Mouse (Mus musculus) brown adipose tissue, adult 24 weeks (tissue): Measurements from ENCODE around the gene Zic2. TPM values are rescaled to one million over a fixed set of nuclear protein-coding genes. Genes with fewer than 3 reads are reported as not detected.
A peak's percentile ranks its signal among the peaks of the same experiment; 100 is the strongest.
"Not testable (repeated sequence)": the region's sequence is repeated elsewhere in the genome, so short reads cannot be mapped to it uniquely, and the experiment has no call there.

ENCODE experiments used
- H3K27ac ChIP-seq: fragments of 200-500 bp; replicated peaks from 2 replicates; pipeline ENCODE4 v1.5.1; 2012; ENCODE audit warnings: low read depth, mild to moderate bottlenecking, low read length
- H3K4me1 ChIP-seq: fragments of 200-500 bp; 2 replicates; pipeline ENCODE4 v1.6.1; 2012; ENCODE audit warnings: low read length, mixed read lengths; ENCODE audit not compliant: control insufficient read depth, insufficient read depth, insufficient read length
- H3K4me3 ChIP-seq: fragments of 200-500 bp; 2 replicates; pipeline ENCODE4 v1.5.1; 2012; ENCODE audit warnings: low read depth, mild to moderate bottlenecking, low read length, moderate library complexity; ENCODE audit not compliant: insufficient read depth
- polyA plus RNA-seq: library from polyadenylated mRNA; stranded (reverse); fragments of >200 nt; gene quantifications from 2 replicates; pipeline ENCODE4 v1.2.4, GENCODE M21; 2012; ENCODE audit not compliant: missing spikeins, insufficient read depth, insufficient read length

Gene Zic2
- polyA plus RNA-seq, 1 experiment = not detected

DNA sequence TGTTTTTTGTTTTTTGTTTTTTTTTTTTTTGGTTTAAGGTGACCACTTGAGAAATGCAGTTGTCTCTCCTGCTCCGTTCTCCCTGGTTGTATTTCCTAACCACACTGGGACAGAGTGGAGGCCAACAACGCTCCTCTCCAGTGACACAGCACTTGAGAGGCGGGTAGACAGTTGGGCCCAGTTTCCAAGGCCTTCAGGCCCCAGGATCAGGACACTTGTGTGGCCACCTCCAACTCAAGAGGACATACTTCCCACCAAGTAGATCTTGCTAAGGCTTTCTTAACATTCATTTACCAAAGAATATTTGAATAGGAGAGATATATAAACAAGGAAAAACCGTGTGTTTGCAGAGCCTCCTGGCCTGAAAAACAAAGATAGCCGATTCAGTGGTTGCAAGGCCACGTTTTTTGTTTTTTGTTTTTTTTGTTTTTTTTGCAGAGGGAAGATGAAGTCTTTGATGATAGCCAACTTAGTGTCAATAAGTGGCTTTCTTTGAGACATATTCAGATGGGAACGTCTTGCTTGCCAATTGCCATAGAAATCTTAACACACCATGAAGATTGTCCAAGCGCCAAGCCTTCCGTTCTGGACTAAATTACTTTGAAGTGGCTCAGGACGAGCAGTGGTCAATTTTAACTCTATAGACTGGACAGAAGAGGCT is 20.2 kb upstream of the Zic2 start:
- Histone ChIP-seq H3K4me3 (no peak overlapping the region), H3K27ac (no peak overlapping the region), H3K4me1 (no peaks in the 10 kb centered on the region)

GRCm38 (mm10) chr14:122455562-122455958 is 19.7 kb upstream of the Zic2 start:
- H3K4me3 ChIP-seq = no peak overlapping the region
- H3K4me1 ChIP-seq = no peaks in the 10 kb centered on the region

DNA sequence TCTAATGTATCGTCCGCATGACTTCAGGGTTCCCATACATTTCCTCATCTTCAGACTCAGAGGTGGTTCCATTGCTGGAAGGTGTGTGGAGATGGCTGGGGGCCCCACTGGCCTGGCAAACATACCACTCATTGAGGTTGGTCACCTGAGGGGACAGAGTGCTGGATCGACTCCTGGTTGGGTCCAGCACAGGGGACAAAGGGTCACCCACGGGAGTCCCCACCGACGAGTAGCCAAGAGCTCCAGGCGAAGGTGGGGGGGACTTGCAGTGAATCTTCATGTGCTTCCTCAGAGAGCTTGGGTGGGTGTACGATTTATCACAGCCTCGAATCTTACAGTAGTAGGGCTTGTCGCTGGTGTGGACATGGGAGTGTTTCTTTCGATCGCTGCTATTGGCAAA is 15.9 kb upstream of the Zic2 start:
- H3K4me1 ChIP-seq, H3K4me3 ChIP-seq, H3K27ac ChIP-seq: not testable (repeated sequence)

More at GRCm38 (mm10) chr14:122455562-122455958, 19.7 kb upstream of the Zic2 start:
- no peak overlapping the region for H3K27ac ChIP-seq

DNA sequence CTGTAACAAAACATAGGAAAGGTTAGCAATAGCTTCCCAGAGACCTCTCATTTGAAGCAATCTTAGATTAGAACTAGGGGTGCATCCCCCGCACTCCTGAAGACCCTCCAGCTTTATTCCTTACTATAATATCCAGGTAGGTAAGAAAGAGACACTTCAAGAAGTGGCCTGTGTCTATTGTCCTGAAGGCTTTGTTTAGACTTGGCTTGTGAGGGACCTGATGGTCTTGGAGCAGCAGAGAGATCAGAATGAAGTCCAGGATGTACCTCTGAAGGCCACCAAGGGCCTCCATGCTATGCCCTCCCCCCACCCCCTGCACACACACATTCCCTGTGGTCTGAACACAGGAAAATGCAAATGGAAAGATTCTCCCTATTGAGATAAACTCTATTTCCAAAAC is 15.5 kb upstream of the Zic2 start:
- Histone ChIP-seq H3K4me1 (no peaks in the 10 kb centered on the region; the same call in 1 of the 2 replicates), H3K27ac (no peak overlapping the region), H3K4me3 (no peak overlapping the region)

DNA sequence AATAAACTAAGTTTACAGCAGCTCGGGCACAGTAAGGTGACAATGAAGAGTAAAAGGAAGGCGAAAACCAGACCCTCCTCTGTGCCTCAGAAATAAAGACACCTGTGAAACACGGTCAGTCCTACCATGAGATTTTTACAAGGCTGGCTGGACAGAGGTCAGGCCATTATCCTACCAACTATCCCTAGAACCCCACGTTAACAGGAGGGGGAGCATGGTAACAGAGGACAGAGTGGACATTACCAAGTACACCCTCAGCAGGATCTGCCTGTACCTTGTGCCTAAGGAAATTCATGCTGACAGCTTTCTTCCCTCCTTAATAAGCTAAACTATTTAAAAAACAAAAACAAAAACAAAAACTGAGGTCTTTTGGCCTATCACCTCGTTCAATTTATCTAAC is 15.0 kb upstream of the Zic2 start:
- Histone ChIP-seq H3K27ac (no peak overlapping the region), H3K4me3 (no peak overlapping the region), H3K4me1 (peaks cover under 1% of the 10 kb centered on the region)

DNA sequence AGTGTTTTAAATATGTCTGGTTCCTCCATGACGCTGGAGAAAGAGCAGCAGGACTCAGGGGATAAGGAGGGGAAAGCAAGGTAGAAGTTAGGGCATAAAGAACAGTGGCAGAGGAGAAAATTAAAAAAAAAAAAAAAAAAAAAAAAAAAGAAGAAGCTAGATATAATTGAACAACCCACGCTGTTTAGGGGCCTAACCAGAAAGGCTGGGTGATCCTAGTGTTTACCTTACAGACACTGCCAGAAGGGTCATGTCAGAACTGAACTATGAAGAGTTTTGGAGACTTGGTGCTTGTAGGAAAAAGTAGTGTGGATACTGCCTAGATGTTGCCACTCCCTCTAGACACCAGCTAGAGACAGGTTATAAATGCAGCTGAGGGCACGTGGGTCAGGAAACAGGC is 13.7 kb upstream of the Zic2 start:
- no peak overlapping the region for H3K4me3 ChIP-seq
- H3K4me1 ChIP-seq = peaks cover 4% of the 10 kb centered on the region
- no peak overlapping the region for H3K27ac ChIP-seq

GRCm38 (mm10) chr14:122461966-122462365 is 13.3 kb upstream of the Zic2 start:
- H3K27ac ChIP-seq = no peak overlapping the region
- no peak overlapping the region for H3K4me3 ChIP-seq
- peaks cover 4% of the 10 kb centered on the region for H3K4me1 ChIP-seq

DNA sequence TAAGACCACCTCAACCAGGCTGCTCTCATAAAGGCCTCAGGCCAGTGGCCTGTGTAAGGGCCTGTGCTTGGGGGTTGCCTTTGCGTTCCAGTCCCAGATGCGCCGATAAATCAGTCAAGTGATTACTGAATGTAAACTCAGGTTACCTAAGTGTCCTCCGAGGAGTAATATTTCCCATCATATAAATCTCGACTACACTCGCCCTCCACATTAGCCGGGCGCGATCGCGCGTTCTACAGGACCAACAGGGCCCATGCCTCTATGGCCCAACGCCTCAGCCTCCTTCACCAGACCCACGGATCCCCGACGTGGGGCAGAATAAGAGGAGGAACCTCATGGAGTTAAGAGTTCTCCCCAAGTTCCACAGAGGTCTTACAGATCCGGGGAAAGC is 12.6 kb upstream of the Zic2 start:
- no peak overlapping the region for H3K27ac ChIP-seq
- peaks cover 4% of the 10 kb centered on the region for H3K4me1 ChIP-seq
- H3K4me3 ChIP-seq = no peak overlapping the region

- Histone ChIP-seq H3K27ac (no peak overlapping the region), H3K4me1 (peaks cover 4% of the 10 kb centered on the region), H3K4me3 (peak overlapping the region; percentile 55)
Observed at GRCm38 (mm10) chr14:122463080-122463691, 12.0 kb upstream of the Zic2 start.

- H3K4me3 ChIP-seq = peak overlapping the region; percentile 55
- H3K27ac ChIP-seq, H3K4me1 ChIP-seq: not testable (repeated sequence)
Observed at GRCm38 (mm10) chr14:122463734-122464341, 11.4 kb upstream of the Zic2 start.

DNA sequence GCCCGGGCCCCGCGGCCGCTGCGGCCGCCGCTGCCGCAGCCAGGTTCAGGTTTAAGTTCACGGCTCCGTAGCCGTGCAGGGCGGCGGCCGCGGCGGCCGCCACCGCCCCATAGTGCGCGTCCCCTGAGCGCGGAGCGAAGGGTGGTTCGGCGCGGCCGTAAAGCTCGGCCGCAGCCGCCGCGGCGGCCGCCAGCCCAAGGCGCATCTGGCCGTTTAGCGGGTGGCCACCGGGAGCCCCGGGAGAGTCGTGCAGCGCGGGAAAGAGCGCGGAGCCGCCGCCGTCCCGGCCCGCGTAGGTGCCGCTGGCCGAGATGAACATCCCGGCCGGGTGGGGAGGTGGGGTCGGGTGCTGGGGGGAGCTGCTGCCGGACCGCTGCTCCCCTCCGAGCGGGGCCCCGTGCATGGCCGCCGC is 10.9 kb upstream of the Zic2 start:
- Histone ChIP-seq H3K27ac (no peak overlapping the region), H3K4me3 (peak overlapping the region; percentile 55), H3K4me1 (peaks cover 4% of the 10 kb centered on the region)

GRCm38 (mm10) chr14:122464763-122465741 is 10.2 kb upstream of the Zic2 start, which contains the start of gene Zic5:
Gene Zic5, minus strand, starts transcription at chr14:122465677.
- Histone ChIP-seq H3K27ac (no peak within 1 kb of the TSS), H3K4me1 (peaks cover 4% of the 10 kb centered on the region), H3K4me3 (peak within 1 kb of the TSS; percentile 55)

- Histone ChIP-seq H3K27ac (no peak overlapping the region), H3K4me1 (peaks cover 4% of the 10 kb centered on the region), H3K4me3 (no peak overlapping the region)
Observed at GRCm38 (mm10) chr14:122465931-122466490, 9.2 kb upstream of the Zic2 start.

GRCm38 (mm10) chr14:122466756-122467362 is 8.4 kb upstream of the Zic2 start:
- Histone ChIP-seq H3K27ac (no peak overlapping the region), H3K4me3 (no peak overlapping the region), H3K4me1 (peaks cover 4% of the 10 kb centered on the region)
